Mouse (Mus musculus) liver, embryonic 14.5 days (tissue): Measurements from ENCODE around the gene Zfhx2.

Experiments
- CTCF ChIP-seq: IDR thresholded peaks from 2 replicates; pipeline ENCODE4 v1.5.1; 2016; ENCODE audit warnings: antibody characterized with exemption, low read depth, control low read depth
- EP300 ChIP-seq: IDR thresholded peaks from 2 replicates; pipeline ENCODE4 v1.6.1; 2016; ENCODE audit warnings: antibody characterized with exemption, low read depth

DNA sequence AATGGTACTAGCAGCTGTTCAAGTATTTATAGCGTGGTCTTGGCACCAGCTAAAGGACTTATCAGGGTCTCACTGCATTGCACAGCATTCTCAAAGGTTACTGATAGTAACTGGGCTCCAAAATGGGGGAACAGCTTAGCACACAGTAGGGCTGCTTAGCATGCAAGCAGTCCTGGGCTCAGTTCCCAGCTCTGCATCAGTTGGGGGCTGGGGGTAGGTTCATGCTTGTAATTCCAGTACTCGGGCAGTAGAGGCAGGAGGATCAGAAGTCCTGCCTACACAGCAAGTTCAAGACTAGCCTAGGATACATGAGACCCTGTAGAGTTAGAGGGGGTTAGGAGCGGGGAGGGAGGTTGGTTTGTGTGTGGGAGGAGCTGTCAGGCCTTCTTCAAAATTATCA, 15.2 kb downstream of the Zfhx2 start:
- TF ChIP-seq CTCF (no peak), EP300 (no peak)
